Mouse (Mus musculus): ENCODE data around the gene Tlk1. TPM values are rescaled to one million over a fixed set of nuclear protein-coding genes. Genes with fewer than 3 reads are reported as not detected.

Gene Tlk1
- polyA plus RNA-seq (2015; fragmentation: Nextera tagmentation; extraction: Ambion mirVana), result 17.7 TPM in 2 replicates

- H3K27me3 ChIP-seq (replicated peaks; ENCODE audit: control insufficient read depth, insufficient read depth, low read length), result no peaks in the 10 kb centered on the region
- H3K4me3 ChIP-seq (ENCODE audit: low read length), result peak within 1 kb of the TSS; percentile 98
- under 1% methylated on average over 68 of the region's 118 CpGs for WGBS
- peaks cover 10% of the 10 kb centered on the region for H3K4me1 ChIP-seq (ENCODE audit: control insufficient read depth, insufficient read depth, low read depth, low read length)
- peak within 1 kb of the TSS; percentile 98 for H3K9ac ChIP-seq (ENCODE audit: low read depth, low read length)
- peak; percentile 92 for ATAC-seq
- H3K9me3 ChIP-seq (ENCODE audit: control insufficient read depth, low read length), result no peaks in the 10 kb centered on the region
- peak within 1 kb of the TSS; percentile 99 for H3K27ac ChIP-seq (ENCODE audit: low read depth, low read length)
- no peaks in the 10 kb centered on the region for H3K36me3 ChIP-seq (ENCODE audit: control insufficient read depth, insufficient read depth, low read length)
- peak within 1 kb of the TSS; percentile 70 for H3K4me2 ChIP-seq (ENCODE audit: low read length)
Observed at GRCm38 (mm10) chr2:70825371-70826051, at the start of gene Tlk1. Gene Tlk1, minus strand, starts transcription at chr2:70825728.

GRCm38 (mm10) chr2:70875129-70875528 is 49.6 kb upstream of the Tlk1 start:
- H3K27me3 ChIP-seq (replicated peaks; ENCODE audit: control insufficient read depth, insufficient read depth, low read length), result no peaks in the 10 kb centered on the region
- ATAC-seq, result no peak
- H3K4me3 ChIP-seq (ENCODE audit: low read length), result no peak overlapping the region
- no peak overlapping the region for H3K4me2 ChIP-seq (ENCODE audit: low read length)
- no peak overlapping the region for H3K27ac ChIP-seq (ENCODE audit: low read depth, low read length)
- no peak overlapping the region for H3K9ac ChIP-seq (ENCODE audit: low read depth, low read length)
- 88% methylated on average over 4 of the region's 4 CpGs for WGBS
- peaks cover 4% of the 10 kb centered on the region; the same call in 1 of the 2 replicates for H3K4me1 ChIP-seq (ENCODE audit: control insufficient read depth, insufficient read depth, low read depth, low read length)
- H3K9me3 ChIP-seq (ENCODE audit: control insufficient read depth, low read length), result no peaks in the 10 kb centered on the region
- no peaks in the 10 kb centered on the region for H3K36me3 ChIP-seq (ENCODE audit: control insufficient read depth, insufficient read depth, low read length)

GRCm38 (mm10) chr2:70873168-70873567 is 47.6 kb upstream of the Tlk1 start:
- Histone ChIP-seq H3K4me2 (ENCODE audit: low read length) (no peak overlapping the region), H3K27me3 (replicated peaks; ENCODE audit: control insufficient read depth, insufficient read depth, low read length) (no peaks in the 10 kb centered on the region), H3K4me1 (ENCODE audit: control insufficient read depth, insufficient read depth, low read depth, low read length) (peaks cover 4% of the 10 kb centered on the region; the same call in 1 of the 2 replicates), H3K4me3 (ENCODE audit: low read length) (no peak overlapping the region), H3K27ac (ENCODE audit: low read depth, low read length) (no peak overlapping the region), H3K9ac (ENCODE audit: low read depth, low read length) (no peak overlapping the region), H3K9me3 (ENCODE audit: control insufficient read depth, low read length) (no peaks in the 10 kb centered on the region), H3K36me3 (ENCODE audit: control insufficient read depth, insufficient read depth, low read length) (no peaks in the 10 kb centered on the region)
- ATAC-seq, result no peak
- 87% methylated on average over 5 of the region's 5 CpGs for WGBS

GRCm38 (mm10) chr2:70871466-70872022 is 46.0 kb upstream of the Tlk1 start:
- H3K4me3 ChIP-seq (ENCODE audit: low read length), result no peak overlapping the region
- H3K4me1 ChIP-seq (ENCODE audit: control insufficient read depth, insufficient read depth, low read depth, low read length), result peaks cover 4% of the 10 kb centered on the region; the same call in 1 of the 2 replicates
- H3K4me2 ChIP-seq (ENCODE audit: low read length), result no peak overlapping the region
- H3K27ac ChIP-seq (ENCODE audit: low read depth, low read length), result no peak overlapping the region
- no peaks in the 10 kb centered on the region for H3K9me3 ChIP-seq (ENCODE audit: control insufficient read depth, low read length)
- no peak for ATAC-seq
- H3K27me3 ChIP-seq (replicated peaks; ENCODE audit: control insufficient read depth, insufficient read depth, low read length), result no peaks in the 10 kb centered on the region
- 47% methylated on average over 8 of the region's 8 CpGs for WGBS
- H3K9ac ChIP-seq (ENCODE audit: low read depth, low read length), result no peak overlapping the region
- no peaks in the 10 kb centered on the region for H3K36me3 ChIP-seq (ENCODE audit: control insufficient read depth, insufficient read depth, low read length)

- ATAC-seq, result no peak
- 41% methylated on average over 6 of the region's 6 CpGs for WGBS
- Histone ChIP-seq H3K27ac (ENCODE audit: low read depth, low read length) (no peak overlapping the region), H3K4me2 (ENCODE audit: low read length) (no peak overlapping the region), H3K27me3 (replicated peaks; ENCODE audit: control insufficient read depth, insufficient read depth, low read length) (no peaks in the 10 kb centered on the region), H3K36me3 (ENCODE audit: control insufficient read depth, insufficient read depth, low read length) (no peaks in the 10 kb centered on the region), H3K4me1 (ENCODE audit: control insufficient read depth, insufficient read depth, low read depth, low read length) (peaks cover 4% of the 10 kb centered on the region; the same call in 1 of the 2 replicates), H3K9ac (ENCODE audit: low read depth, low read length) (no peak overlapping the region), H3K4me3 (ENCODE audit: low read length) (no peak overlapping the region), H3K9me3 (ENCODE audit: control insufficient read depth, low read length) (no peaks in the 10 kb centered on the region)
Observed at GRCm38 (mm10) chr2:70870819-70871218, 45.3 kb upstream of the Tlk1 start.

- no peaks in the 10 kb centered on the region for H3K9me3 ChIP-seq (ENCODE audit: control insufficient read depth, low read length)
- H3K27me3 ChIP-seq (replicated peaks; ENCODE audit: control insufficient read depth, insufficient read depth, low read length), result no peaks in the 10 kb centered on the region
- H3K4me1 ChIP-seq (ENCODE audit: control insufficient read depth, insufficient read depth, low read depth, low read length), result peaks cover 4% of the 10 kb centered on the region; the same call in 1 of the 2 replicates
- no peak overlapping the region for H3K4me3 ChIP-seq (ENCODE audit: low read length)
- H3K9ac ChIP-seq (ENCODE audit: low read depth, low read length), result no peak overlapping the region
- H3K4me2 ChIP-seq (ENCODE audit: low read length), result no peak overlapping the region
- no peak for ATAC-seq
- no peak overlapping the region for H3K27ac ChIP-seq (ENCODE audit: low read depth, low read length)
- H3K36me3 ChIP-seq (ENCODE audit: control insufficient read depth, insufficient read depth, low read length), result no peaks in the 10 kb centered on the region
- 83% methylated on average over 3 of the region's 3 CpGs for WGBS
Observed at GRCm38 (mm10) chr2:70869116-70869515, 43.6 kb upstream of the Tlk1 start.

GRCm38 (mm10) chr2:70867231-70867630 is 41.7 kb upstream of the Tlk1 start:
- no peak overlapping the region for H3K4me3 ChIP-seq (ENCODE audit: low read length)
- H3K4me2 ChIP-seq (ENCODE audit: low read length), result no peak overlapping the region
- no peaks in the 10 kb centered on the region for H3K36me3 ChIP-seq (ENCODE audit: control insufficient read depth, insufficient read depth, low read length)
- 82% methylated on average over 3 of the region's 3 CpGs for WGBS
- no peaks in the 10 kb centered on the region for H3K9me3 ChIP-seq (ENCODE audit: control insufficient read depth, low read length)
- H3K27ac ChIP-seq (ENCODE audit: low read depth, low read length), result no peak overlapping the region
- H3K9ac ChIP-seq (ENCODE audit: low read depth, low read length), result no peak overlapping the region
- H3K4me1 ChIP-seq (ENCODE audit: control insufficient read depth, insufficient read depth, low read depth, low read length), result peaks cover 4% of the 10 kb centered on the region; the same call in 1 of the 2 replicates
- H3K27me3 ChIP-seq (replicated peaks; ENCODE audit: control insufficient read depth, insufficient read depth, low read length), result no peaks in the 10 kb centered on the region
- ATAC-seq, result no peak

- no peak overlapping the region for H3K4me3 ChIP-seq (ENCODE audit: low read length)
- no peaks in the 10 kb centered on the region for H3K36me3 ChIP-seq (ENCODE audit: control insufficient read depth, insufficient read depth, low read length)
- H3K27me3 ChIP-seq (replicated peaks; ENCODE audit: control insufficient read depth, insufficient read depth, low read length), result no peaks in the 10 kb centered on the region
- no peaks in the 10 kb centered on the region for H3K9me3 ChIP-seq (ENCODE audit: control insufficient read depth, low read length)
- no peak overlapping the region for H3K27ac ChIP-seq (ENCODE audit: low read depth, low read length)
- no peaks in the 10 kb centered on the region for H3K4me1 ChIP-seq (ENCODE audit: control insufficient read depth, insufficient read depth, low read depth, low read length)
- no peak overlapping the region for H3K9ac ChIP-seq (ENCODE audit: low read depth, low read length)
- ATAC-seq, result no peak
- no peak overlapping the region for H3K4me2 ChIP-seq (ENCODE audit: low read length)
- 87% methylated on average over 5 of the region's 5 CpGs for WGBS
Observed at GRCm38 (mm10) chr2:70862881-70863280, 37.4 kb upstream of the Tlk1 start.

GRCm38 (mm10) chr2:70859740-70860139 is 34.2 kb upstream of the Tlk1 start:
- H3K4me1 ChIP-seq (ENCODE audit: control insufficient read depth, insufficient read depth, low read depth, low read length), result no peaks in the 10 kb centered on the region
- H3K36me3 ChIP-seq (ENCODE audit: control insufficient read depth, insufficient read depth, low read length), result no peaks in the 10 kb centered on the region
- ATAC-seq, result no peak
- H3K4me2 ChIP-seq (ENCODE audit: low read length), result no peak overlapping the region
- WGBS, result 96% methylated on average over 4 of the region's 4 CpGs
- no peak overlapping the region for H3K4me3 ChIP-seq (ENCODE audit: low read length)
- no peaks in the 10 kb centered on the region for H3K9me3 ChIP-seq (ENCODE audit: control insufficient read depth, low read length)
- no peaks in the 10 kb centered on the region for H3K27me3 ChIP-seq (replicated peaks; ENCODE audit: control insufficient read depth, insufficient read depth, low read length)
- no peak overlapping the region for H3K27ac ChIP-seq (ENCODE audit: low read depth, low read length)
- no peak overlapping the region for H3K9ac ChIP-seq (ENCODE audit: low read depth, low read length)

Measured in hindbrain, embryonic 16.5 days (tissue).